In the genomic region with DNA sequence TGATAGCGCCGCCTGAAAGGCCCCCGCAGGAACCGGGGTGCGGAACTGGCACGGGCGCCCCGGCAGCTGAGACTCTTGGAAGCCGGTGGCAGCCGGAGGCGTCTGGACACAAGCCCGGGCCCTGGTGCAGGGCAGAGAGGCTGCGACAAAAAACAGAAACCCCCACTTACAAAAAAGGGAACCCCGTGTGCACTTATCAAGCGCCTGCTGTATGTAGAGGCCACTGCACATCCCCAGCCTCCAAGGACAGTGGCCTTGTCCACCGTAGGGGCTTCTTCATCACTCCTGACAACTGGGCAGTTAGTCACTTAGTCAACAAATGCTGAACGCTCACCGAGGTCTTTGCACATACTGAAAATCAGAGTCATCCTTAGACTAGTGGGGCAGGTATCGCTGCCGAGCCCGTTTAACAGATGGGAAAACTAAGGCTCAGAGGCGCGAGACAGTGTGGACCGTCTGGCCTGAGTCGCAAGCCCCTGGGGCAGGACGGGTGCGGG, we compare ENCODE assay signal across 10 mouse cellular contexts. TPM values are rescaled to one million over a fixed set of nuclear protein-coding genes. Genes with fewer than 3 reads are reported as not detected.
A peak's percentile ranks its signal among the peaks of the same experiment; 100 is the strongest.
DNase-seq lines count a peak whose midpoint lies in the region; ATAC-seq and TF ChIP-seq lines count a peak whose summit lies in the region.
"Had no signal": no experiment of that assay in that cellular context is flagged by ENCODE, and none has a peak within 500 bp of the region (broad histone marks: within the 10 kb centered on the region; RNA-seq: fewer than 3 reads in every experiment).

No protein-coding gene starts in this region.

- H3K4me1 ChIP-seq in stomach, embryonic 15.5 days = peaks cover 21% of the 10 kb centered on the region
- H3K4me1 ChIP-seq in stomach, postnatal 0 days (replicated peaks; ENCODE audit: control insufficient read depth, insufficient read depth) = no peaks in the 10 kb centered on the region
- H3K4me1 ChIP-seq in intestine, embryonic 16.5 days (ENCODE audit: control insufficient read depth, insufficient read depth, low read length) = peaks cover 10% of the 10 kb centered on the region
- H3K4me1 ChIP-seq in neural tube, embryonic 15.5 days = peaks cover 49% of the 10 kb centered on the region

- H3K9ac ChIP-seq in stomach, embryonic 15.5 days = no peak overlapping the region
- H3K9ac ChIP-seq in stomach, postnatal 0 days (ENCODE audit: low read length) = no peak overlapping the region
- no peak overlapping the region for H3K9ac ChIP-seq in intestine, embryonic 16.5 days (ENCODE audit: low read depth, low read length)
- no peak overlapping the region for H3K9ac ChIP-seq in neural tube, embryonic 15.5 days (replicated peaks)

- peak overlapping the region; percentile 58; the same call in 1 of the 2 replicates for H3K4me2 ChIP-seq in stomach, embryonic 15.5 days
- no peak overlapping the region for H3K4me2 ChIP-seq in stomach, postnatal 0 days (replicated peaks; ENCODE audit: low read depth)
- H3K4me2 ChIP-seq in intestine, embryonic 16.5 days (ENCODE audit: low read depth, low read length) = peak overlapping the region; percentile 50; the same call in 1 of the 2 replicates
- H3K4me2 ChIP-seq in neural tube, embryonic 15.5 days = peak overlapping the region; percentile 51

- 26% methylated on average over 27 of the region's 27 CpGs for WGBS in stomach, embryonic 15.5 days
- WGBS in stomach, postnatal 0 days = 24% methylated on average over 27 of the region's 27 CpGs
- 23% methylated on average over 27 of the region's 27 CpGs for WGBS in intestine, embryonic 16.5 days
- WGBS in neural tube, embryonic 15.5 days = 25% methylated on average over 27 of the region's 27 CpGs

- DNase-seq in gastrocnemius, postnatal 10 days = peak; percentile 36
- DNase-seq in gastrocnemius, adult 18-20 months (ENCODE audit: low spot score) = no peak
- no peak for DNase-seq in stomach, postnatal 0 days (ENCODE audit: low spot score)
- no peak for DNase-seq in frontal cortex, postnatal 36 days (ENCODE audit: low spot score in 2 of 2)
- no peak for DNase-seq in embryo, embryonic 10 days (ENCODE audit: low spot score)

- no peak for TF ChIP-seq CTCF in stomach, postnatal 0 days (IDR thresholded peaks at IDR 0.05; ENCODE audit: low read depth)

- ATAC-seq in stomach, embryonic 15.5 days (ENCODE audit: insufficient read depth, low FRiP score, low read depth) = no peak
- ATAC-seq in stomach, postnatal 0 days (ENCODE audit: low FRiP score, low TSS enrichment) = no peak
- ATAC-seq in intestine, embryonic 16.5 days = no peak
- no peak for ATAC-seq in neural tube, embryonic 15.5 days (ENCODE audit: low FRiP score)

- H3K27me3 ChIP-seq in stomach, embryonic 15.5 days (replicated peaks) = peaks cover 49% of the 10 kb centered on the region
- H3K27me3 ChIP-seq in stomach, postnatal 0 days (ENCODE audit: control insufficient read depth, insufficient read depth, low read length) = peaks cover 23% of the 10 kb centered on the region; the same call in 1 of the 2 replicates
- peaks cover 49% of the 10 kb centered on the region for H3K27me3 ChIP-seq in intestine, embryonic 16.5 days (replicated peaks; ENCODE audit: control insufficient read depth, insufficient read depth, low read length)
- H3K27me3 ChIP-seq in neural tube, embryonic 15.5 days (replicated peaks) = peaks cover 34% of the 10 kb centered on the region

- H3K4me3 ChIP-seq in stomach, embryonic 15.5 days (replicated peaks) = peak overlapping the region; percentile 33; the same call in 1 of the 2 replicates
- no peak overlapping the region for H3K4me3 ChIP-seq in stomach, postnatal 0 days (ENCODE audit: low read depth, low read length)
- peak overlapping the region; percentile 36 for H3K4me3 ChIP-seq in intestine, embryonic 16.5 days (ENCODE audit: low read length)
- H3K4me3 ChIP-seq in neural tube, embryonic 15.5 days (replicated peaks) = no peak overlapping the region

- H3K36me3 ChIP-seq in stomach, embryonic 15.5 days = no peaks in the 10 kb centered on the region
- H3K36me3 ChIP-seq in stomach, postnatal 0 days (ENCODE audit: control insufficient read depth, insufficient read depth, low read length) = no peaks in the 10 kb centered on the region
- H3K36me3 ChIP-seq in intestine, embryonic 16.5 days (ENCODE audit: control insufficient read depth, insufficient read depth, low read length) = no peaks in the 10 kb centered on the region
- no peaks in the 10 kb centered on the region for H3K36me3 ChIP-seq in neural tube, embryonic 15.5 days

- H3K27ac ChIP-seq in stomach, embryonic 15.5 days = no peak overlapping the region
- H3K27ac ChIP-seq in stomach, postnatal 0 days (replicated peaks) = no peak overlapping the region
- H3K27ac ChIP-seq in intestine, embryonic 16.5 days (ENCODE audit: low read length) = no peak overlapping the region
- 0 out of 2 replicates have a peak overlapping the region, but pooled peaks have one; percentile 24 for H3K27ac ChIP-seq in neural tube, embryonic 15.5 days (replicated peaks)

- no peak for TF ChIP-seq EP300 in stomach, postnatal 0 days (optimal IDR thresholded peaks at IDR 0.05)

- H3K9me3 ChIP-seq in stomach, embryonic 15.5 days = no peaks in the 10 kb centered on the region
- H3K9me3 ChIP-seq in stomach, postnatal 0 days (ENCODE audit: control insufficient read depth, low read length) = no peaks in the 10 kb centered on the region
- no peaks in the 10 kb centered on the region for H3K9me3 ChIP-seq in intestine, embryonic 16.5 days (ENCODE audit: control insufficient read depth, low read length)
- no peaks in the 10 kb centered on the region for H3K9me3 ChIP-seq in neural tube, embryonic 15.5 days (replicated peaks)

RNA-seq across cellular contexts. Expression of gene Znrf4, which starts 1.7 kb away (rescaled TPM):
- not detected for total RNA-seq in gastrocnemius, postnatal 10 days (2021)
- not detected for total RNA-seq in gastrocnemius, adult 18-20 months (2021)
- not detected in 2 replicates for polyA plus RNA-seq in stomach, embryonic 15.5 days (2015; fragmentation: Nextera tagmentation; extraction: Ambion mirVana)
- polyA plus RNA-seq in stomach, postnatal 0 days (2015; fragmentation: Nextera tagmentation; extraction: Ambion mirVana) = not detected in 2 replicates
- polyA plus RNA-seq in intestine, embryonic 16.5 days (2015; fragmentation: Nextera tagmentation; extraction: Ambion mirVana) = not detected in 2 replicates
- polyA plus RNA-seq in neural tube, embryonic 15.5 days (2015; fragmentation: Nextera tagmentation; extraction: Ambion mirVana) = not detected in 2 replicates
- total RNA-seq: CH12.LX; neutrophil, adult 5-6 weeks had no signal

RNA-seq across cellular contexts. Expression of gene Ptprs, which starts 34.2 kb away (rescaled TPM):
- 10 to 100 TPM; 64.1 to 94.7 TPM for total RNA-seq in gastrocnemius, postnatal 10 days (2021)
- 10 to 100 TPM; 30.8 to 38.3 TPM for total RNA-seq in gastrocnemius, adult 18-20 months (2021)
- 71.8 and 81.2 TPM in 2 replicates for polyA plus RNA-seq in stomach, embryonic 15.5 days (2015; fragmentation: Nextera tagmentation; extraction: Ambion mirVana)
- polyA plus RNA-seq in stomach, postnatal 0 days (2015; fragmentation: Nextera tagmentation; extraction: Ambion mirVana) = 22.2 and 22.8 TPM in 2 replicates
- polyA plus RNA-seq in intestine, embryonic 16.5 days (2015; fragmentation: Nextera tagmentation; extraction: Ambion mirVana) = 34.4 and 37.3 TPM in 2 replicates
- polyA plus RNA-seq in neural tube, embryonic 15.5 days (2015; fragmentation: Nextera tagmentation; extraction: Ambion mirVana) = 206 and 247 TPM in 2 replicates

RNA-seq across cellular contexts. Expression of gene Gm20219, which starts 43.7 kb away (rescaled TPM):
- total RNA-seq in gastrocnemius, postnatal 10 days (2021) = 1 to 10 TPM in 1 of 2 experiments, under 1 TPM in 1; 0.31 to 1.2 TPM
- under 1 TPM; 0.28 to 0.84 TPM for total RNA-seq in gastrocnemius, adult 18-20 months (2021)
- polyA plus RNA-seq in stomach, embryonic 15.5 days (2015; fragmentation: Nextera tagmentation; extraction: Ambion mirVana) = 9.5 and 10.7 TPM in 2 replicates
- polyA plus RNA-seq in stomach, postnatal 0 days (2015; fragmentation: Nextera tagmentation; extraction: Ambion mirVana) = 15.9 and 19.2 TPM in 2 replicates
- 0.98 and 1.4 TPM in 2 replicates for polyA plus RNA-seq in intestine, embryonic 16.5 days (2015; fragmentation: Nextera tagmentation; extraction: Ambion mirVana)
- 0.95 and 1.4 TPM in 2 replicates for polyA plus RNA-seq in neural tube, embryonic 15.5 days (2015; fragmentation: Nextera tagmentation; extraction: Ambion mirVana)

Comparison
In these comparisons a context has a peak if more than half of its experiments do, and no peak if none do; other contexts are left out.
1. H3K4me3 ChIP-seq: peak in stomach, embryonic 15.5 days (single experiment) and intestine, embryonic 16.5 days (single experiment); none in stomach, postnatal 0 days (single experiment) and neural tube, embryonic 15.5 days (single experiment).